ENCODE assay signal across 10 mouse cellular contexts in genomic region chr4:139205842-139206241, GRCm38 (mm10). TPM values are rescaled to one million over a fixed set of nuclear protein-coding genes. Genes with fewer than 3 reads are reported as not detected.
A peak's percentile ranks its signal among the peaks of the same experiment; 100 is the strongest.
DNase-seq lines count a peak whose midpoint lies in the region; ATAC-seq and TF ChIP-seq lines count a peak whose summit lies in the region.
"Had no signal": no experiment of that assay in that cellular context is flagged by ENCODE, and none has a peak within 500 bp of the region (broad histone marks: within the 10 kb centered on the region; RNA-seq: fewer than 3 reads in every experiment).

No protein-coding gene starts in this region.

- in situ Hi-C loops in CH12.LX (cut with MboI; ENCODE audit: low pct_ligation_motif_present, low pct_unique_long_range_greater_than_20kb, low sequenced_read_pairs): no loop called here

- TF ChIP-seq POLR2A in CH12.LX (IDR thresholded peaks at IDR 0.05; ENCODE audit: low read depth, low read length): no peak
- TF ChIP-seq POLR2A in bone marrow macrophage, adult 2 months (IDR thresholded peaks at IDR 0.05; ENCODE audit: borderline replicate concordance, low read depth, low read length): no peak

- H3K36me3 ChIP-seq in CH12.LX (replicated peaks in 1 of 2; ENCODE audit: control insufficient read depth in 1 of 2, insufficient read depth in 1 of 2, low read length in 1 of 2): peaks cover 8 to 75% of the 10 kb centered on the region in 2 experiments

- ATAC-seq in activated CD4-positive, CD25-positive, alpha-beta regulatory T cell, adult 4 months: no peak
- no peak for ATAC-seq in erythroid progenitor cell, adult 5-6 weeks (replicated peaks; ENCODE audit: low FRiP score, poor library complexity, severe bottlenecking)

- no peaks in the 10 kb centered on the region for H3K27me3 ChIP-seq in CH12.LX (replicated peaks)
- H3K27me3 ChIP-seq: embryonic facial prominence, embryonic 12.5 days had no signal

- TF ChIP-seq CTCF in CH12.LX (conservative IDR thresholded peaks at IDR 0.05 in 1 of 2, IDR thresholded peaks at IDR 0.05 in 1 of 2; ENCODE audit: low read depth in 2 of 2, low read length in 2 of 2): peak in 1 of 2 experiments; percentile 61; a peak in 2 of 4 replicates
- peak; percentile 61; the same call in 1 of the 2 replicates for TF ChIP-seq CTCF in bone marrow macrophage, adult 2 months (IDR thresholded peaks at IDR 0.05; ENCODE audit: low read depth, low read length)

- H3K79me2 ChIP-seq in CH12.LX (replicated peaks; ENCODE audit: control insufficient read depth, extremely low read depth, insufficient read depth, poor library complexity, severe bottlenecking): peaks cover 87% of the 10 kb centered on the region

- no peaks in the 10 kb centered on the region for H3K9me3 ChIP-seq in CH12.LX (replicated peaks; ENCODE audit: low read length)
- H3K9me3 ChIP-seq: embryonic facial prominence, embryonic 12.5 days had no signal

- DNase-seq in kidney, postnatal 10 days: peak; percentile 59
- DNase-seq in kidney, adult 11 months: no peak
- peak; percentile 40 for DNase-seq in CH12.LX (ENCODE audit: extremely low read depth)
- DNase-seq in lung, postnatal 10 days: peak; percentile 58
- DNase-seq in left cerebral cortex, postnatal 36 days (ENCODE audit: low spot score in 2 of 2): no peak
- DNase-seq: gastrocnemius, postnatal 36 days had no signal

- peak; percentile 36 for TF ChIP-seq RAD21 in CH12.LX (IDR thresholded peaks at IDR 0.05; ENCODE audit: low read depth, low read length)

- H3K4me2 ChIP-seq in CH12.LX (ENCODE audit: insufficient read depth, low read depth, poor library complexity, severe bottlenecking): no peak overlapping the region
- H3K4me2 ChIP-seq: embryonic facial prominence, embryonic 12.5 days had no signal

- H3K9ac ChIP-seq in CH12.LX (ENCODE audit: insufficient read depth, low read depth): no peak overlapping the region
- H3K9ac ChIP-seq: embryonic facial prominence, embryonic 12.5 days had no signal

- H3K4me3 ChIP-seq in CH12.LX (replicated peaks in 1 of 3; ENCODE audit: low read depth in 2 of 3, low read length in 2 of 3, poor library complexity in 1 of 3): no peak overlapping the region
- H3K4me3 ChIP-seq in bone marrow macrophage, adult 2 months (ENCODE audit: insufficient read depth, low read length): no peak overlapping the region
- H3K4me3 ChIP-seq: embryonic facial prominence, embryonic 12.5 days had no signal

- TF ChIP-seq EP300 in CH12.LX (IDR thresholded peaks at IDR 0.05; ENCODE audit: low read length): no peak

- no peak overlapping the region for H3K27ac ChIP-seq in CH12.LX (ENCODE audit: insufficient read depth, low read depth)
- H3K27ac ChIP-seq in bone marrow macrophage, adult 2 months (ENCODE audit: insufficient read depth, low read depth, low read length): no peak overlapping the region
- H3K27ac ChIP-seq: embryonic facial prominence, embryonic 12.5 days had no signal

- peaks cover 46 to 98% of the 10 kb centered on the region in 2 experiments for H3K4me1 ChIP-seq in CH12.LX (ENCODE audit: control insufficient read depth in 1 of 2, insufficient read depth in 2 of 2)
- H3K4me1 ChIP-seq in bone marrow macrophage, adult 2 months (ENCODE audit: control insufficient read depth, insufficient read depth, low read length): peaks cover 75% of the 10 kb centered on the region

- intact Hi-C loops in left cerebral cortex, postnatal 36 days (cut with DNase I): no loop called here

- dilution Hi-C loops in CH12.LX (cut with MboI; ENCODE audit: extremely low pct_ligation_motif_present, extremely low pct_unique_long_range_greater_than_20kb, low sequenced_read_pairs): no loop called here

TF ChIP-seq in CH12.LX, 34 proteins besides CTCF, POLR2A, EP300 and RAD21:
- no peak for TF ChIP-seq MAFK (IDR thresholded peaks at IDR 0.05; ENCODE audit: insufficient replicate concordance, low read length)
- no peak for TF ChIP-seq IRF4 (IDR thresholded peaks at IDR 0.05; ENCODE audit: low read depth, low read length)
- no peak for TF ChIP-seq USF1 (IDR thresholded peaks at IDR 0.05; ENCODE audit: low read depth, low read length)
- no peak for TF ChIP-seq ZKSCAN1 (IDR thresholded peaks at IDR 0.05; ENCODE audit: borderline replicate concordance, low read depth, low read length)
- no peak for TF ChIP-seq RCOR1 (conservative IDR thresholded peaks at IDR 0.05; ENCODE audit: low read depth, low read length)
- no peak for TF ChIP-seq NRF1 (IDR thresholded peaks at IDR 0.05; ENCODE audit: low read depth, low read length)
- TF ChIP-seq GABPA (IDR thresholded peaks at IDR 0.05; ENCODE audit: insufficient replicate concordance, low read depth, low read length): no peak
- no peak for TF ChIP-seq JUND (conservative IDR thresholded peaks at IDR 0.05; ENCODE audit: low read depth, low read length)
- TF ChIP-seq ZNF384 (IDR thresholded peaks at IDR 0.05; ENCODE audit: low read depth, low read length): no peak
- no peak for TF ChIP-seq ETS1 (conservative IDR thresholded peaks at IDR 0.05; ENCODE audit: low read depth, low read length)
- peak; percentile 38 for TF ChIP-seq SMC3 (IDR thresholded peaks at IDR 0.05; ENCODE audit: low read depth, low read length)
- no peak for TF ChIP-seq CHD2 (IDR thresholded peaks at IDR 0.05; ENCODE audit: low read length)
- no peak for TF ChIP-seq ZMIZ1 (IDR thresholded peaks at IDR 0.05; ENCODE audit: low read depth, low read length)
- 0 out of 2 replicates have a peak, but pooled peaks have one; percentile 23 for TF ChIP-seq SIN3A (IDR thresholded peaks at IDR 0.05; ENCODE audit: low read length)

RNA-seq across cellular contexts. Expression of gene Capzb, which starts 13.1 kb away (rescaled TPM):
- total RNA-seq in CH12.LX (2012; rRNA removed) (83.5 and 86.4 TPM in 2 replicates), CH12.LX (2014; rRNA removed) (144 and 160 TPM in 2 replicates)
- polyA plus RNA-seq in CH12.LX (2012; ENCODE audit: insufficient read length, low read depth): 382 and 388 TPM in 2 replicates
- 483 and 496 TPM in 2 replicates for polyA plus RNA-seq in bone marrow macrophage, adult 2 months (2012; ENCODE audit: insufficient read depth, insufficient read length, missing spikeins)
- polyA plus RNA-seq in activated CD4-positive, CD25-positive, alpha-beta regulatory T cell, adult 4 months (2017; shearing (Covaris generic)): 100 to 1,000 TPM; 633 to 647 TPM
- 100 to 1,000 TPM; 343 to 354 TPM for total RNA-seq in left cerebral cortex, postnatal 36 days (2021)
- 94.3 and 141 TPM in 2 replicates for total RNA-seq in erythroid progenitor cell, adult 5-6 weeks (2015; ENCODE audit: low replicate concordance)
- 29.4 and 35.6 TPM in 2 replicates for total RNA-seq in erythroid progenitor cell, adult 5-6 weeks (2017; ENCODE audit: low replicate concordance)

Comparison
In these comparisons a context has a peak if more than half of its experiments do, and no peak if none do; other contexts are left out.
1. DNase-seq: peak in kidney, postnatal 10 days (single experiment), CH12.LX (single experiment) and lung, postnatal 10 days (single experiment); none in kidney, adult 11 months (single experiment) and left cerebral cortex, postnatal 36 days (0 of 2).